Mouse (Mus musculus) embryonic facial prominence, embryonic 11.5 days (tissue): ENCODE data around the gene Olfr193. TPM values are rescaled to one million over a fixed set of nuclear protein-coding genes. Genes with fewer than 3 reads are reported as not detected.
"Not testable (repeated sequence)": the region's sequence is repeated elsewhere in the genome, so short reads cannot be mapped to it uniquely, and the experiment has no call there.

Experiments used
- ATAC-seq: fragments of 200-750 bp; cut with Nextera tagmentation; replicated peaks from 2 replicates; pipeline ENCODE4 v1.8.0; 2017; ENCODE audit warnings: low read depth; ENCODE audit not compliant: insufficient number of reproducible peaks, low FRiP score, low TSS enrichment
- DNase-seq: peaks from one replicate; pipeline ENCODE4 v3.0.0-alpha.2; 2015; ENCODE audit warnings: low spot score
- H3K27ac ChIP-seq: fragments of 300-500 bp; sonication (generic); replicated peaks from 2 replicates; pipeline ENCODE4 v1.5.1; 2014; ENCODE audit warnings: mild to moderate bottlenecking, low read depth, low read length, control low read depth
- H3K27me3 ChIP-seq: fragments of 300-500 bp; sonication (generic); 2 replicates; pipeline ENCODE4 v1.6.1; 2014; ENCODE audit warnings: mild to moderate bottlenecking, low read length, moderate library complexity, mixed read lengths; ENCODE audit not compliant: control insufficient read depth, insufficient read depth
- H3K36me3 ChIP-seq: fragments of 300-500 bp; sonication (generic); replicated peaks from 2 replicates; pipeline ENCODE4 v1.6.1; 2014; ENCODE audit warnings: low read depth, mild to moderate bottlenecking, low read length, moderate library complexity, mixed read lengths; ENCODE audit not compliant: control insufficient read depth, insufficient read depth
- H3K4me1 ChIP-seq: fragments of 300-500 bp; sonication (generic); 2 replicates; pipeline ENCODE4 v1.6.1; 2014; ENCODE audit warnings: low read length, mixed read lengths; ENCODE audit not compliant: control insufficient read depth, insufficient read depth
- H3K4me2 ChIP-seq: fragments of 300-500 bp; sonication (generic); 2 replicates; pipeline ENCODE4 v1.6.1; 2014; ENCODE audit warnings: low read depth, mild to moderate bottlenecking, control low read depth, low read length, moderate library complexity
- H3K4me3 ChIP-seq: fragments of 300-500 bp; sonication (generic); 2 replicates; pipeline ENCODE4 v1.5.1; 2014; ENCODE audit warnings: low read depth, low read length, control low read depth
- H3K9ac ChIP-seq: fragments of 300-500 bp; sonication (generic); replicated peaks from 2 replicates; pipeline ENCODE4 v1.6.1; 2014; ENCODE audit warnings: mild to moderate bottlenecking, control low read depth, low read length
- H3K9me3 ChIP-seq: fragments of 300-500 bp; sonication (generic); replicated peaks from 2 replicates; pipeline ENCODE4 v1.6.1; 2016; ENCODE audit warnings: mild to moderate bottlenecking, low read length, inconsistent platforms, mixed read lengths; ENCODE audit not compliant: control insufficient read depth
- WGBS: fragments of 180-500 bp; shearing (Covaris S2); extraction: QIAGEN DNeasy Blood & Tissue Kit; methylation state at CpG from one replicate; pipeline ENCODE4 v1.1.7; 2014; 5-methylcytosine and 5-hydroxymethylcytosine counted together
- polyA plus RNA-seq: library from polyadenylated mRNA; unstranded; fragments of >200 nt; fragmentation: Nextera tagmentation; extraction: Ambion mirVana; gene quantifications from 2 replicates; pipeline ENCODE4 v1.2.1, GENCODE M21; 2014

Gene Olfr193
- polyA plus RNA-seq, 1 experiment from 2014 or later = not detected

DNA sequence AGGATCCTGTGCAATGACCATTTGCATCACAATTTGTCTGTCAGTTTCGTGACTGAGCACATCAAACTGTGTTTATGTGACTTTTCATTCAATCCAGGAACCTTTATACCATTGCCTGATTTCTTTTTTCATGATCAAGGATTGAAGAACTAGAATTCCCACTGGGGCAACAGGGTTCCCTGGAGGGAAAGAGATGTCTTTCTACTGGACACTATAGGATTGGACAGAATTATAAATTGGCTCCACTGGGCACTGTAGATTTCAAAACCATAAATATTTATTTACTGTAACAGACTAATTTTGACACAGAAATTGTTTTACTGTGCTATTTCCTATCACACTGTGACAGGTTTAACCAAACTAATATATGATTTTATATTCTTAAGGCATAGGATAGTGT is 22.0 kb downstream of the Olfr193 start, which contains the start of gene Olfr191:
TSS of gene Olfr191 (minus strand) at position 101 of the 400 bp plus-strand sequence.
- DNase-seq, H3K9me3 ChIP-seq, ATAC-seq, H3K27me3 ChIP-seq, H3K9ac ChIP-seq, H3K27ac ChIP-seq, H3K4me3 ChIP-seq, H3K4me1 ChIP-seq, H3K4me2 ChIP-seq, H3K36me3 ChIP-seq: not testable (repeated sequence)
- WGBS = 69% methylated on average over 1 of the region's 1 CpGs

DNA sequence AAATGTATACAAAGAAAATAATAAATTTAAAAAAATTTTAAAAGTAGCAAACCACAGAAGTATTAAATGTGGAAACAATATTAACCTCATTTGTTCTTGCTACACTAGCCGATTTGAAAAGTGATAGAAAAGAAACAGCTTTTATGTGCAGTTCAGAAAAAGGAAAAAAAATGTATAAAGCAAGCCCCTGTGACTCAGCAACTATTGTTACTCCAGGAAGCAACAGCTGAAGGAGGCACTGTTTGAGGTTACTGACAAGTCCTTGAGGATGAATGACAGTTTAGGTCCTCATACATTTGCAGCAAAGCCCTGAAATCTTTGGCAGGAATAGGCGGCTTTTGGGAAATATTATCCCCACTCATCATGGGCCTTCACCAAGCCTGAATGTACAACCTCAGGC is 30.6 kb downstream of the Olfr193 start:
- H3K36me3 ChIP-seq, H3K27me3 ChIP-seq, ATAC-seq, DNase-seq, H3K4me1 ChIP-seq, H3K4me2 ChIP-seq, H3K27ac ChIP-seq, H3K9me3 ChIP-seq, H3K4me3 ChIP-seq, H3K9ac ChIP-seq: not testable (repeated sequence)
- WGBS = 82% methylated on average over 2 of the region's 2 CpGs

DNA sequence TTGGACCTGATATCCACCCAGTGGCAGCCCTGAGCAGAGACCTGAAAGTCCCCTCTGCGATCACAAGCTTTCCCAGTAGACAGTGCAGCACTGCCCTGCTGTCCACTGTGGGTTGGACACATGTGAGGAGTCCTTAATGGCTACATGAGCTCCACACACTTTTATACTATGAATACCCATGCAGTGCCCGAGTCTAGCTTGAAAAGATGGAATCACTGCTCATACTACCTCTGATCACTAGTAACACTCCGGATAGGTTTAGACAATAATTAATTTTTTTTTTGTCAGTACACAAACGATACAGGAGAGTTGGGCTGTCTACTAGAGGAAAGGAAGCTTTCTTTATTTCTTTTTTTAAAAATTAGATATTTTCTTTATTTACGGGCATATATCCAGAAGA is 33.8 kb downstream of the Olfr193 start, which contains the start of gene Olfr190:
TSS of gene Olfr190 (minus strand) at position 101 of the 400 bp plus-strand sequence.
- H3K4me3 ChIP-seq = no peak within 1 kb of the TSS

DNA sequence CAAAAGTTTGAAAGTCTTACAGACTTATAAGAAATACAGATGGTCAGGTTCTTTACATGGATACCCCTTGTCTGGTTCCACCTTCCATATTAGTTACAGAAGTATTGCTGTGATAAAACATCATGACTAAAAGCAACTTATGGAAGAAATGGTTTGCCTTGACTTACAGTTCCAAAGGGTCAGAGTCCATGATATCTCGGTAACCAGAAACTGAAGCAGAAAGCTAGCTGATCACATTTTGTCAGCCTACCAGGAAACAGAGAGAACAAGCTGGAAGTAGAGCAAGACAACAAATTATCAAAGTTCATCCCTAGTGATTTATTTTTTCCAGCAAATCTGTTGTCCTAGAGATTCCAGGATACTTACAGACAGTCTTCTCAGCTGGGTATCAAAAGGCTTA is 38.2 kb downstream of the Olfr193 start:
- 90% methylated on average over 1 of the region's 1 CpGs for WGBS
- Histone ChIP-seq H3K4me3 (no peak overlapping the region), H3K4me2 (no peak overlapping the region), H3K27me3 (no peaks in the 10 kb centered on the region), H3K36me3 (no peaks in the 10 kb centered on the region), H3K9ac (no peak overlapping the region), H3K4me1 (no peaks in the 10 kb centered on the region), H3K27ac (no peak overlapping the region), H3K9me3 (no peaks in the 10 kb centered on the region)
- DNase-seq (no peak), ATAC-seq (no peak)

More for the DNA sequence above, 33.8 kb downstream of the Olfr193 start, which contains the start of gene Olfr190:
- WGBS = 90% methylated on average over 5 of the region's 5 CpGs
- DNase-seq (no peak), ATAC-seq (no peak)
- H3K4me2 ChIP-seq = no peak within 1 kb of the TSS
- no peaks in the 10 kb centered on the region for H3K9me3 ChIP-seq
- H3K27me3 ChIP-seq = no peaks in the 10 kb centered on the region
- no peak within 1 kb of the TSS for H3K27ac ChIP-seq
- no peaks in the 10 kb centered on the region for H3K4me1 ChIP-seq
- H3K9ac ChIP-seq = no peak within 1 kb of the TSS
- no peaks in the 10 kb centered on the region for H3K36me3 ChIP-seq

DNA sequence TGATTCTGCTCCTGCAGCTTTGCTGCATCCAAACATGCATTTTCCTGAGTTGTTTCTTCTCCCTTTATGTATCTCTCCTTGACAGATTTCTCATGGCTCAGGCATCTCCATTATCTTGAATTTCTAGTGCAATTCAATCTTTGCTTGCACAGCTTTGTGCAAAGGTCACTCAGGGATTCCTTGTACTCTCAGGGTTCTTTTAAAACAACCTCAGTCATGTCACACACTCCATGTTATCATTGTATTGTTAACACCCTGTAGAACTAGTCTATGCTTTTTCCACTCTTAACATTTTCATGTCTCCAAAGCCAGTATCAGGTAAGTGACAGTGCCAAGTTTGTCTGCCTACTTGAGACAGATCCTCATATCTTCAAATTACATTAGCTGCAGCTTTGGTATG is 39.9 kb downstream of the Olfr193 start:
- H3K27me3 ChIP-seq = no peaks in the 10 kb centered on the region
- no peak overlapping the region for H3K9ac ChIP-seq
- no peak for ATAC-seq
- H3K27ac ChIP-seq = no peak overlapping the region
- no peak overlapping the region for H3K4me3 ChIP-seq
- H3K4me2 ChIP-seq = no peak overlapping the region
- DNase-seq = no peak
- H3K36me3 ChIP-seq = no peaks in the 10 kb centered on the region
- no peaks in the 10 kb centered on the region for H3K4me1 ChIP-seq
- H3K9me3 ChIP-seq = no peaks in the 10 kb centered on the region

DNA sequence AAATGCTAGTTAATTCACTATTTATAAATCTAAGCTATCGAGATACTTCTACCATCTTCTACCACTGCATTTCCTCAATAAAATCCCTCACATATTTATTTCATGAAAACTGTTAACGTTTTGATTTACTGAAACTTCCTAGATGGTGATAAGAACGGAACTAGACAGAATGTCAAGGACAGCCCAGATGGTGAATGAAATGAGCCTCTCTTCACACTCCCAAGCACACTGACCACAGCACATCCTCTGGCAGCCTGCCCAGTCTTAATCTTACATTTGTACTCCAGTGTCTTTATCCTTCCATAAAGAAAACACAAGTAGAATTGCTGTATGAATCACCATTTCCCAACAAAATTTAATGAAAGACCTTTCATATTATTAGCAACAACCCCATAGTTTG is 49.3 kb downstream of the Olfr193 start:
- WGBS = 77% methylated on average over 3 of the region's 3 CpGs
- H3K4me1 ChIP-seq, H3K9ac ChIP-seq, H3K9me3 ChIP-seq, H3K27me3 ChIP-seq, DNase-seq, H3K4me2 ChIP-seq, H3K4me3 ChIP-seq, H3K27ac ChIP-seq, H3K36me3 ChIP-seq, ATAC-seq: not testable (repeated sequence)

Other genes starting within 250 kb of the Olfr193 start
- gene Olfr177, start 237.1 kb downstream of the Olfr193 start, polyA plus RNA-seq = not detected in 2 replicates
- gene Olfr178, start 219.8 kb downstream of the Olfr193 start, polyA plus RNA-seq = not detected in 2 replicates
- gene Olfr181, start 183.1 kb downstream of the Olfr193 start, polyA plus RNA-seq = not detected in 2 replicates
- gene Olfr180, start 182.5 kb downstream of the Olfr193 start, polyA plus RNA-seq = not detected in 2 replicates
- gene Olfr183, start 116.5 kb downstream of the Olfr193 start, polyA plus RNA-seq = not detected in 2 replicates
- gene Olfr186, start 81.6 kb downstream of the Olfr193 start, polyA plus RNA-seq = not detected in 2 replicates
- not detected in 2 replicates for gene Olfr187, start 72.1 kb downstream of the Olfr193 start, polyA plus RNA-seq
- gene Olfr190, start 33.9 kb downstream of the Olfr193 start, polyA plus RNA-seq = not detected in 2 replicates
- gene Olfr191, start 22.1 kb downstream of the Olfr193 start, polyA plus RNA-seq = not detected in 2 replicates
- not detected in 2 replicates for gene Olfr194, start 9.2 kb upstream of the Olfr193 start, polyA plus RNA-seq
- not detected in 2 replicates for gene Olfr195, start 35.2 kb upstream of the Olfr193 start, polyA plus RNA-seq
- not detected in 2 replicates for gene Olfr196, start 58.6 kb upstream of the Olfr193 start, polyA plus RNA-seq
- not detected in 2 replicates for gene Olfr198, start 91.7 kb upstream of the Olfr193 start, polyA plus RNA-seq
- not detected in 2 replicates for gene Olfr199, start 107.9 kb upstream of the Olfr193 start, polyA plus RNA-seq
- not detected in 2 replicates for gene Olfr201, start 160.8 kb upstream of the Olfr193 start, polyA plus RNA-seq
- not detected in 2 replicates for gene Olfr202, start 174.9 kb upstream of the Olfr193 start, polyA plus RNA-seq
- gene Olfr203, start 187.0 kb upstream of the Olfr193 start, polyA plus RNA-seq = not detected in 2 replicates
- gene Olfr204, start 206.4 kb upstream of the Olfr193 start, polyA plus RNA-seq = not detected in 2 replicates
- gene Olfr205, start 219.3 kb upstream of the Olfr193 start, polyA plus RNA-seq = not detected in 2 replicates
- not detected in 2 replicates for gene Olfr206, start 237.4 kb upstream of the Olfr193 start, polyA plus RNA-seq